Mouse (Mus musculus) cerebellum, adult 9-11 months (tissue): ENCODE measurements at regions not wholly inside any gene's neighbourhood (a gene's known extent, or its start where the extent isn't known, plus 50 kb on each side); places are given as distances from the start of the nearest gene placed in this dataset.

ENCODE experiments used
- DNase-seq: peaks from one replicate; pipeline ENCODE4 v3.0.0; 2022

GRCm38 (mm10) chr3:157842872-157843271 lies 82.0 kb downstream of the Cth start:
- DNase-seq = no peak

DNA sequence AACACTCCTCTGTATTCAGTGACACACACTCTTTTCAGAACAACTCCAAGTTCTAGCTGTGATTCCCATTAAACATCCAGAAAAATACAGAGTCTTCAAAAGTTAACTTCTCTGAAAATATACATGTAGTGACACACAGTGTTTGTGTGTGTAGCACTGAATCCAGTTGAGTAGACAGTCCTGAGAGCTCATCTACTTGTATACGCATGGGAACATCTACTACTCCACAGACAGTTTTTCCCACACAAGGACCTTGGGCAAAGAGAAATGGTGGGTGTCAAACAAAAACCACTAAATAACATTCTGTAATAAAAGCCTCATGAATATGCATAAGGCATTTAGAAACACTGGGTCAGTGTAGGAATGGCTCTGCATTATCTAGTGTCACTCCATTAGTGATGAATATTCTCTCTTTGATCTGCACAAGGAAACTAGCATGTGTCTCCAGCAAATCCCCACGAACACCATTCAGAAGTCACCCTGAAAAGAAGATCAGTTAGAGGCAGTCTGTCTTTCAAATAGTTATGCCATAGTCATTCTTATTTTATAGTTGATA lies 83.6 kb downstream of the Cth start:
- DNase-seq = no peak

- no peak for DNase-seq
These were observed 120.6 kb downstream of the Cth start for GRCm38 (mm10) chr3:157804307-157804706.

- no peak for DNase-seq
These were observed 121.5 kb downstream of the Cth start for GRCm38 (mm10) chr3:157803356-157803755.

DNA sequence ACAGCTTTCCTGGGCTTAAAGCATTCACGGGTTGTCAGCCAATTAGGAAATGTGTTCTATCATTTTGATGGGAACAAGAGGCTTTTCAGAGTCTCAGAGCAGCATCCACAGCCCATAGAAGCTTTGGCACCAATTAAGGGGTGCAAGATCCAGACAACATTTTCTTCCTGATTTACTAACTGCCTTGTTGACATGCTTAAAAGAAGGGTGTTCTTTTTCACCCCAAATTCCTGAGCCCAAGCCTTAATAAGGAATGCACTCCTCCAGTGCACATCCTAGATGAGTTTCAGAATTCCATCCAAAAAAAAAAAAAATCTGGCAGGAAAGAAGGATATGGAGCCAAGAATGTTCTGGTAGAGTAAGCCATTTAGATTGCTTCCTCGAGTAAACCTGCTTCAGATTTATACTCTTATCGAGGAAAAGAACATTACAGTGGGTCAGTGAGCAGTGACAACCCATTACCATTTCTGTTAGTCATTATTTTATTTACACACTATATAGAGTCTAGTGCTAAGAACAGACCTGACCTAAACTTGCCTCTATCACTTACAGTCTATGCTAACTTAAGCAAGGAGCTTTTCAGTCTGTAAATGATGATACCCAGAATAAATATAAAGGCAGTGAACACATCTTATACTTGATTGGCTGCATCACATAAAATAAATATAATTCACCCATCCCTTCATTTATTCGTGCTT lies 137.2 kb downstream of the Cth start:
- no peak for DNase-seq

DNA sequence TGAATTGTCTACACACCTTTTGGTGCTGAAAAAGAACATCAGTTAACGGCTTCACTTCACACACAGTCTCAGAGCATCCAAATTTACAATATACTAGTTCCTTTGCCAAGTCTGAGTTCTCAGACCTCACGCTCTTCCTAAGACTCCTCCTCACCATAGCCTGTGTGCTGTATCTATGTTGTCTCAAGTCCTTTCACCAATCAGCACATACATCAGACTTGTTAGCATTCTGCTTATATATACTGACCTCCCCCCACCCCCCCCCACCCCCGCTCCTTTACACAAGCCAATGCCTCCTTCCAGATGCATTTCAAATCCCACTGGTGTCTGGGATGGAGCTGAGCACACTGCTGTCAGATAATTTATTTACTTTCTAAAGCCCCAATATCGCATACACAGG lies 143.8 kb downstream of the Cth start:
- DNase-seq = no peak

DNA sequence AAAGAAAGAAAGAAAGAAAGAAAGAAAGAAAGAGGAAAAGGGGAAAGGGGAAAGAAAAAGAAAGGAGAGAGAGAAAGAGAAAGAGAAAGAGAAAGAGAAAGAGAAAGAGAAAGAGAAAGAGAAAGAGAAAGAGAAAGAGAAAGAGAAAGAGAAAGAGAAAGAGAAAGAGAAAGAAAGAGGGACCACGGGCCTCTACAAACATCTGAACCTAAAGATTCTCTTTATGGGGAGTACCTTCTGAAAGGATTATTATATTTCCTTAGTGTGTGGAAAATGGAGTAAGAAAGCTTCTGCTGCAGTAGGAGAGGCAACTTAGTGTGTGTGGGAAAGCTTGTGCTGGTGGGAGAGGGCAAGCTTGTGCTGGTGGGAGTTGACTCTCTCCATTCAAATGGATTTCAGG lies 147.1 kb downstream of the Cth start:
- DNase-seq = no peak

- DNase-seq = no peak
These were observed 161.2 kb downstream of the Cth start for GRCm38 (mm10) chr3:157763487-157764199.

DNA sequence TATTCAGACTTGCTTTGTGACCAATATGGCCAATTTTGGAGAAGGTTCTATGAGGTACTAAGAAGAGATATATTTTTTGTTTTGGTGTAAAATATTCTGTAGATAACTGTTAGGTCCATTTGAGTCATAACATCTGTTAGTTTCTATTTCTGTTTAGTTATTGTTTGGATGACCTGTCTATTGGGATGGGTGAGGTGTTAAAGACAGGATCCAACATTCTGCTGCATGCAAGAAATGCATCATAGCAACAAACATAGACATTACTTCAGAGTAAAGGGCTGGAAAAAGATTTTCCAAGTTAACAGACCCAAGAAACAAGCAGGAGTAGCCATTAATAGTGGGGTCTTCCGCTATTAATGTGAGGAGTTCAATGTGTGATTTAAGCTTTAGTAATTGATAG lies 165.0 kb downstream of the Cth start:
- DNase-seq = no peak

GRCm38 (mm10) chr3:157754826-157755225 lies 170.1 kb downstream of the Cth start:
- no peak for DNase-seq

- DNase-seq = no peak
These were observed 174.6 kb downstream of the Cth start for GRCm38 (mm10) chr3:157750266-157750665.

GRCm38 (mm10) chr3:157748395-157749037 lies 176.4 kb downstream of the Cth start:
- no peak for DNase-seq

GRCm38 (mm10) chr3:157743000-157743399 lies 176.3 kb downstream of the Ptger3 start:
- no peak for DNase-seq

DNA sequence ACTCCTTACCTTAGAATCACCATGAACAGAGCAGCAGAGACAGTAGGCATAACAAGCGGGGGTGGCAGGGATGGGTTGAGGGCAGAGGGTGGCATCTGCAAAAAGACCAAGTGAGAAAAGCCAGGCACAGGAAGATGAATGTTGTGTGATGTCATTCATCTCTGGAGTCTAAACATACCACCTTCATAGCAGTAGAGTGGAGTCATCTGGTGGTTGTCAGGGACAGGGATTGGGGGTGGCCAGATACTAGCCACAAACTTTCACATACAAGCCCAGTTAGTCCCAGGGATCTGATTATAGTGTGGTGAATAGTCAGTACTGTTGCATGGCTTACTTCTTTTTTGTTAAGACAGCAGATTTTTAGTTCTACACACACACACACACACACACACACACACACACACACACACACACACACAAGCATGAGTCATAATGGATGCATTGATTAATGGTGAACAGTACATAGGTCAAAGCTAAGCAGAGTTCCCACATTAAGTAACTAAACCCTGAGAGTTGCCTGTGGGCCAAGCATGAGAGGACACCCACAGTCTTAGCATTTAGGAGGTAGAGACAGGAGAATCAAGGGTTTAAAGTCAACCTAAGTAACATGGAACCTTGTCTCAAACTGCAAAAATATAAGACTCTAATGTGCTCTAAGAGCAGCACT lies 173.1 kb downstream of the Ptger3 start:
- no peak for DNase-seq

DNA sequence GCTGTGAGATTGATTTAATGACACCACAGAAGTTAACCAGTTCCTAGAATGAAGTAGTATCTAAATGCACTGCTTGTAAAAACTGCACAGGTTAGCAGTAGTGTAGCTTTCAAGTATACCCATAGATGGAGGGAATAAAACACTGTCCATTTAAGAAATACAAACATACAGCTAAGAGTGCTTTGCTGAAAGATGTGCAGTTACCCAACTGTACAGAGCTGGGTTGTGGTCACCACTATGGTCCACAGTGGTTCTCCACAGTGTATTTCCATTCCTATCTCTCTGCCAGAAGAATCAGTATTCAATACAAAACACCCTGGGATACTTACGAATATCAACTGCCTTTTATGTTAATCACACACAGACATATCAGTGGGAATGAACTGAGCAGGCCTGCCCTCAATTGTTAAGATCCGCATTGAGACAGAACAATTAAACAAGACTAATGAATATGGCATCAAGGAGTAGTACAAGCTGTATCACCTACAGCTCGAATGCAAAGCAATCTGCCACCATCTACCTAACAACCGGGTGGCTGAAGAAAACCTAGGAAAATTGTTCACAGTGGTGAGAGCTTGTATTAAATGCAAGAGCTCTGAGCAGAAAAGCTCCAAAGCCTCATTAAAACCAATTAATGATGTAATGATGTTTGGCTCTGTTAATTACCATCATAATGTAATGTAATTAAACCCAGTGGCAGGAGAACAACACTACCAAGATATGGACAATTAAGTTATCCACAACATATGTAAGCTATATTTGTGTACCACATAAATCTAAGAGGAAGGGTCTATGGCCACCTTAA lies 165.6 kb downstream of the Ptger3 start:
- no peak for DNase-seq

DNA sequence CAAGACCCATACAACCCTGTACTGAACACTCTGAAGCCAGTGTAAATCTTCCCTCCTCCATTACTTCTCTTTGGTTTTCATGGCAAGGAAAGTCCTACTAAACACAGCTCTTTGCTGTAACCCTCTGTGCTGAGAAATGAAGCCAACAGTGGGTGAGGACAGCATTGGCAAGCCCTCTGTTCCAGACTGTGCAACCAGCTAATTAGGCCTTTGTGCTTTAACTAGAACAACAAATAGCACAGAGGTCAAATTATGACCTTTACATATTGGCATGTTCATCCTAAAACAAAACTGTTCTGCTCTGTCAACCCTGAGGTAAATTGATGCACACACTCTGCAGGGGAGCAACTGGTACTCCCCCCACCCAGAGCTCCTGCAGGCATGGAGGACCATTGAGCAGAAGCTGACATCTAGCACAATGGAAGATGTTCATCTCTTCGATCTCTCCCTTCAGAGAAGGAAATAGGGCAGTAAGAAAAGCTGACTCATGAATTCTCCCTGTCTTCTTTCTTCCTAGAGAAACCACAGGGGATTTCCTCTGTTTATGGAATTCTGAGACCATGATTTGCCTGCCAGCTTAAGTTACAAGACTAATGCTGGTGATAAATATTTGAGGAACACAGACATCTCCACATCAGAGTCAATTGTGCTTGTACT lies 163.1 kb downstream of the Ptger3 start:
- no peak for DNase-seq

GRCm38 (mm10) chr3:157724542-157724941 lies 157.8 kb downstream of the Ptger3 start:
- DNase-seq = no peak

DNA sequence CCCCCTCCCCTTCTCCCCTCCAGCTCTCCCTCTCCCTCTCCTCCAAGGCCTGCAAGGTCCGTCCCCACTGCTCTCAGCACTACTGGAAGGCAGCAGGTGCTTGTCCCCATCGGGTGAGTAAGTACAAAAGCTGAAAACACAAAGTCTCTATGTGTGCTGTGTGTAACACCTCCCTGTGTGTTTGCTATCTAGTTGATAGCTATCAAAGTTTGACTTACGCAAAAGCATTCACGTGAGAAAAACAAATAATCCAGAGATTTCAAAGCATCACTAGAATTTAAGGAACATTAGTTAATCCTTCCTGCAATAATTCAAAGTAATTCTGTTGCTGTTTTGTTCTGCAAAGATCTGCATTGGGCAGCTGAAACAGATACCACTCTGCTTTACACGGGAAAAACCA lies 156.5 kb downstream of the Ptger3 start:
- no peak for DNase-seq

DNA sequence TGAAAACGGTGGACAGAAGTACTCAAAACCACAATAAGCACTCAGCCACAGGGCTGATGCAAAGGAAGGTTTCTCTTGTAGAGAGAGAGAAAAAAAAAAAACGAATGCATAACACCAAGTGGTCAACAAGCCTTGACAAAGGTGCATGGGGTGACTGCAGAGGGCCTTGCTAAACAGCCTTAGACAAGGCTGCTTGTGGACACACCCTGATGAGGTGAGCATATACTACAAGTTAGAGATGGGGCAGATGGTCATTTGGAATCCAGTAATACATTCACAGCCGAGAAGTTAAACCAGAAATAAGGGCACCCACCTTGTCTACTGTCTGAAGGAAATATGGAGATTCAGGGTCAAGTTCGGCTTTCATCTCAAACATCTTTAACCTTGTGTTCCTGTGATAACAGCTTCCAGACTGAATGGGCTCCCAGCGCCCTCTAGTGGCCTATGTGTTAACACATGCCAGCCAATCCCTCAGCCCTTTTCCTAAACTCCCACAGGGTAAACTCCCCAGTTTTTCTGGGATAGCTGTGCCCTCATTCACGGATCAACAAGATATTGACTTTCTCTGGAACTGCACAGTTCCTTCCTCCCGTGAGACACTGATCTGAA lies 150.7 kb downstream of the Ptger3 start:
- peak; percentile 24 for DNase-seq

GRCm38 (mm10) chr3:157714023-157714422 lies 147.3 kb downstream of the Ptger3 start:
- DNase-seq = no peak

- no peak for DNase-seq
These were observed 144.2 kb downstream of the Ptger3 start for GRCm38 (mm10) chr3:157710790-157711381.
